Mouse (Mus musculus) kidney, postnatal 25 days (tissue): ENCODE data around the gene Ppip5k1.
"Not testable (repeated sequence)": the region's sequence is repeated elsewhere in the genome, so short reads cannot be mapped to it uniquely, and the experiment has no call there.

Experiments used
- DNase-seq, 2 experiments: peaks; one replicate each; pipeline ENCODE4 v3.0.0; 2021; ENCODE audit warnings: mixed read lengths in 2 of 2

Ppip5k1 gene

DNA sequence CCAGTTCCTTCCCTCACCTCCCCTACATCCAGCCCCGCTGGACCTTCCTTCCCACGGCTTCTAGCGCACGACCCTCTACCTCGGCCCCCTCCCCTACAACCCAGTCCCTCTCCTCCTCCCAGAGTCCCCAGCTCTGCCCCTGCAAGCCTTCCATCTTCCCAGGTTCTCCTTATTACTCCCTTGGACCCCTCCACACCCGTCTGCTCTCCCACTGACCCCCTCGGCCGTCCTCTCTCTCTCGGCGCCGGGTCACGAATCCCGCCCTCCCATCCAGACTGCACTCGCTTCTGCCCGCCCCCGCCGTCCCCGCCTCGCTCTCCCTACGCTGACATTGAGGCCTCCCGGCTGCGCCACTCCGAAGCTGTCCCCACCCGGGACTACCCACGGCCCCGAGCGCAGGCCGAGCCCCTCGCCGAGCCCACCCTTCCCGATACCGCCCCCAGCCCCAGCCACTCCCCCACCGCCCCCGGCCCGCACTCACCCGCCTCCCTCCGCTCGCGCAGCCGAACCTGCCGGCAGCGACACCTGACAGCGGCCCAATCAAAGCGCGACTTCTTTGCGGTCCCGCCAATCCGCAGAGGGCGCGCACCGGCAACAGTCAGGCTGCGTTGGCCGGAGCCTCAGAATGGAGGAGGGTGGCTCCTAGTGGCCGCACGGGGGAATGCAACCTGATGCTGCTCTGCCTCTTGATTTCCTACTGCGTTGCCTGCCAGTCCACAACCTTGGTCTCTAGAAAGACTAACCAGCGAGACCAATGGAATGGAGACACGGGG is at the start of gene Ppip5k1:
Gene Ppip5k1 (minus strand): TSS at position 577 of the 773 bp plus-strand sequence.
- peak; percentile 98 to 99 for DNase-seq

DNA sequence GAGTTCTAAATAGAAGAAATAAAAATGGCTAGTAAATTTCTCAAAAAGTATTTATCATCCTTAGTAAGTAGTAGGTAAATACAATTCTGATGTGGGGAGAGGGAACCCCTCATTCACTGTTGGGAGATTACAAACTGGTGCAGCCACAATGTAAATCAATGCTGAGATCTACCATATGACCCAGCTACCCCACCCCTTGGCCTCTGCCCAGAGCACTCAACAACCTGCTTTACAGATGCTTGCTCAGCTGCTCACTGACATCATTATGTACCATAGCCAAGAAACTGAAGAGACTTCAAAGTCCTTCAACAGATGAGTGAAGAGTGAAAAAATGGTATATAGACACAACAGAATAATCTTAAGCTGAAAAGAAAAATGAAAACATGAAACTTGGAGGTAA is 48.1 kb upstream of the Ppip5k1 start:
- DNase-seq: peak; percentile 18 to 38

DNA sequence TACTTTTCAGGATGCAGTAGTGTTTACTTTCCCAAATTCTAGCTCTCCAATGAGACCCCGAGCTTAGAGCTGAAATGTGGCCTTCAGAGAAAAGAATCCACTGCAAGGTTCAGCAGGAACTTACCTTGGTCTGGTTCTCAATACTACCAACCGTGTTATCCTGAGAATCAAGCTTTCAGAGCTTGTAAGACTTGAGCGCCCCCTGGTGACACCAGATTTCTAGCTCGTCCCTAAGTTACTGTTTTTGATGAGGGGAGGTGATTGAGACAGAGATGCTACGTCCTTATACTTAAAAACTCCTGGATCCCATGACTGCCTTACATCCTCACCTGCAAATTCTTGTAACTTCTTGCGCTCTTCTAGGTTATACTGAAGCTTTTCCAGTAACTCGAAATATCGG is 41.4 kb upstream of the Ppip5k1 start:
- DNase-seq: peak; percentile 83 to 92

DNA sequence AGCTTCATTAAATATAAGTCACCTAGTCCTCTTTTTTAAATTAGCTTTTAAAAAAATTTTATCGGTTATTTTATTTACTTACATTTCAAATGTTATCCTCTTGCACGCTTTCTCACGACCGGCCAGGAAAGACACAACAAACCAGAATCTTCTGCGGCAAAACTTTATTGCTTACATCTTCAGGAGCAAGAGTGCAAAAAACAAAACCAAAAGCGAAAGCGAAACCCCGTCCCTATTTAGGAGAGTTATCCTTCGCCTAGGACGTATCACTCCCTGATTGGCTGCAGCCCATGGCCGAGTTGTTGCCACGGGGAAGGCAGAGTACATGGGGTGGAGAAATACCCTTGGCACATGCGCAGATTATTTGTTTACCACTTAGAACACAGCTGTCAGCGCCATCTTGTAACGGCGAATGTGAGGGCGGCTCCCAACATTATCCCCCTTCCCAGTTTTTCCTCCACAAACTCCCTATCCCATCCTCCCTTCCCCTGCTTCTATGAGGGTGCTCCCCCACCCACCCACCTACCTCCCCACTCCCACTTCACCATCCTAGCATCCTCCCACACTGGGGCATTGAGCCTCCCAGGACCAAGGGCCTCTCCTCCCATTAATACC is 31.9 kb upstream of the Ppip5k1 start, which contains the start of gene Strc:
Gene Strc (minus strand): TSS at position 208 of the 615 bp plus-strand sequence.
- not testable (repeated sequence) for DNase-seq

DNA sequence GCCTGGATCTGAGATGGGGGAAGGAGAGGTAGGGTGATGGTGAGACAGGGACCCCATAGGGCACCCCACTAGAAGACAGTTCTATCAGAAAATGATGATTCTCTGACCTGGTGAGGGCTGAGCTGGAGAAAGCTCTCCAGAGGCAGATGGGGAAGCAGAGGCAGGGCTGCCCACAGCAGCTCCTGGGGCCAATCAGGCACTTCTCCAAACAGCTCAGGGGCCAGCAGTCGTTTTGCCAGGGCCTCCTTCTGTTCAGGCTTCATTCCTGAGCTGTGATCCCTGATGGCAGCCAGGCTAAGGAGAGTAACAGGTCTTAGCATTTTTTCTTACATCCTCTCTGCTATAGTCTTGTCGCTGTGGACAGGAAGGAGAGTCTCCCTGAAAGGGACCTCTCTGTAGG is 19.6 kb upstream of the Ppip5k1 start:
- no peak for DNase-seq

- no peak for DNase-seq
Observed at GRCm38 (mm10) chr2:121372266-121372665, 17.1 kb upstream of the Ppip5k1 start.

DNA sequence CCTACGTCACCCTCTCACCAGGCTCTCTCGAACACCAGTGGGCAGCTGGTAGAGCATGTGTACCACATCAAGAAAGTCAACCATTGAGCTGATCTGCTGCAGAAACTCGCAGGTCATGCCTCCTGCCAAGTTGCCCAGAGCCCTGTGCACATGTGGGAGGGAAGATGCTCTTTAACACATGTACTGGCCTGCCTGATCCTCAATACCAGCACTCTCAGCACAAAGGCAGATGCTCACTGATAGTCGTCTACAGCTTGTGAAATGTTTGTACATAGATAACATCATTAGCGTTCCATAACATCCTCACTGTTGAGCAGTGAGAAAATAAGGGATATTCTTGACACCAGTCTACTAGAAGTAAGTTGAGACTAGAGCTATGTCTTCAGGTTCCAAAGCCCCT is 15.7 kb upstream of the Ppip5k1 start:
- no peak for DNase-seq

GRCm38 (mm10) chr2:121368831-121369230 is 13.6 kb upstream of the Ppip5k1 start:
- DNase-seq: no peak

DNA sequence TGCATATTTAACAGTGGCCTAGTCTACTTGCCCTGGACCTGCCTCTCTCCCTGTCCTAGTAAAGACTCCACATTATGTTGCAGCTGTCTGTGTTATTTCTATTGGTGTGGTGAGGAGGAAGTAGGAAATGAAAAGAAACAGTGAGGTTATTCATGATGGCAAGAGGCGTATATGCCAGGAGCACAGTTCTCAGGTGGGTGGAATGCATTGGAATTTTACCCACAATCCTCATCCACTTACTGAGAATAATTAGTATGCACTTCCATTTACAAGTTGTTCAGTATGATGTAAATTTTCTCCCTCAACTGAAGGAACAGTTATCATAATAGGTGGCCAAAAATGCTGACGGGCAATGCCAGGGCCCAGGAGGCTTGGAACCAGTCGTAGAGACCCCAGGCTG is 8.5 kb upstream of the Ppip5k1 start:
- DNase-seq: no peak

- no peak for DNase-seq
Observed at GRCm38 (mm10) chr2:121359461-121359860, 4.3 kb upstream of the Ppip5k1 start.

GRCm38 (mm10) chr2:121358381-121358780 is 3.2 kb upstream of the Ppip5k1 start:
- peak; percentile 79 to 90 for DNase-seq

DNA sequence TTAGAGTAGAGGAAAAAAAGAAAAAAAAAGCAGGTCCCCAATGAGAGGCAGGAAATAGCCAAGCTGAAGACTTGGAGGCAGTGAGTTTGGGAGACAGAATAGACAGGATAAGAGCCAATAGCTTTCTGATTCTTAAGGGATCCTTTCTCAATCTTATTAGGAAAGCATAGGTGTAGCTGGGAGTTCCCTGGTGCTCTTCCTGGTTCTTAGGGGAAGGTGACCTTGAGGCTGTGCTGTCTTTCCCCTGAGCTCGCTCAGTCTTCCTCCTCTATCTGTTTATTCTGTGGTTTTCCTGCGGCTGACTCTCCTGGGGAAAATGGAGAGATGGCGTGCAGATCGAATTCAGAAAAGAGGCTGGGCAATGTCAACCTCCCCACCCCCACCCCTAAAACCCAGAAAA is 2.8 kb upstream of the Ppip5k1 start:
- DNase-seq: no peak

- DNase-seq: no peak
Observed at GRCm38 (mm10) chr2:121357494-121357893, 2.3 kb upstream of the Ppip5k1 start, which contains the start of gene Ckmt1. Gene Ckmt1, plus strand, starts transcription at chr2:121357714.

DNA sequence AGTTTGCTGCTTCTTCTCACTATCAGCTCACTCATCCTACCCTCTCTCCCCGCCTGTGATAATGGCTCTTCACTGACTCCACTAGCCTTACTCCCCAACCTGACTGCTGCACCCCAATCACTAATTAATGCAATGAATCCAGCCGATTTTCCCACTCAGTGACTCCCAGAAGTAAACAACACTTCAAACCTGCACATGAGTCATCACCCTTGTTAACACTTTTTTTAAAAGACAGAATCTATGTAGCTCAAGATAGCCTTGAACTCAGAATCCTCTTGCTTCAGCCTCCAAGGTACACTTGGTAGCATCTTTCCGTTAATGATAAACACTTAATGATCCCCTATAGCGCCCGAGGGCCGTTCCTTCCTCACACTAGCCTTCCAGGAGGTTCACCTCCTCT is 818 bp downstream of the Ppip5k1 start:
- no peak for DNase-seq

DNA sequence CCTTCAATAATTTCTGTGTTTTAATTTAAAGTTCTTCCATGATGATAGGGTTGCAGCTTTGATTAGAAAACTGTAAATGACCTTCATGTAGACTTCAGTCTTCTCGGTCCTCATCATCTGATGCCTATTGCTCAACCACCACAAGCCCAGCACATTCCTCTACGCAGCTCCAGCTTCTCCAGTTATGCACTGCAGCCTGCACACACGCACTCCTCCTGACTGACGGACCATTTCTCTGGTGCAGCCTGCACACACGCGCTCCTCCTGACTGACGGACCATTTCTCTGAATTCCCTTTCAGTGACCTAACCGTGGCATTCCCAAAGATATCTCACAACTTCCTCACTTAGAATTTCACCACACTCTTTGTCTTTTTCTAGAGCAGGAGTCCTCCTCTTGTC is 2.0 kb downstream of the Ppip5k1 start:
- DNase-seq: no peak

GRCm38 (mm10) chr2:121339057-121339456 is 16.1 kb downstream of the Ppip5k1 start:
- no peak for DNase-seq

GRCm38 (mm10) chr2:121329492-121329891 is 25.7 kb downstream of the Ppip5k1 start:
- no peak for DNase-seq

GRCm38 (mm10) chr2:121323693-121324470 is 31.3 kb downstream of the Ppip5k1 start:
- peak in 1 of 2 experiments; percentile 42 for DNase-seq

GRCm38 (mm10) chr2:121323041-121323440 is 32.2 kb downstream of the Ppip5k1 start:
- no peak for DNase-seq

- no peak for DNase-seq
Observed at GRCm38 (mm10) chr2:121316278-121316677, 38.9 kb downstream of the Ppip5k1 start.

DNA sequence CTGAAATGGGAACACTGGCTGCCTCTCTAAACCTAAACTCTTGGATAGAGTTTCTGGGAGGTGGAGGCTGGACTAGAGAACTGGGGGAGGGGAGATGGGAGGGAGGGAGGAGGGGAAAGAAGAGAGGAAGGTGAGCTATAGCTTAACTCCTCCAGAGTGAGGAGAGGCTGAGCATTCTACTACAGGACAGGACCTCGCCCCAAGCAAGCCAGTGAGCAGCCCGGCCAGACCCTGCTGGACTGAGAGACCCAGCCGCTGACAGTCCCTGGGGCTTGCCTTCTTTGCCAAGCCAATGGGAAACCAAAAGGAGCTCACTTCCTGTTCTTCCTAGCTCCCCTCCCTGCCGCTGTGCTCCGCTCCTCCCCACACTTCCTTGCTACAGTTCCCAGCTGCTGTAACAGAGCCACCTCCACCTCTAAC is 46.2 kb downstream of the Ppip5k1 start:
- DNase-seq: peak; percentile 45 to 68

DNA sequence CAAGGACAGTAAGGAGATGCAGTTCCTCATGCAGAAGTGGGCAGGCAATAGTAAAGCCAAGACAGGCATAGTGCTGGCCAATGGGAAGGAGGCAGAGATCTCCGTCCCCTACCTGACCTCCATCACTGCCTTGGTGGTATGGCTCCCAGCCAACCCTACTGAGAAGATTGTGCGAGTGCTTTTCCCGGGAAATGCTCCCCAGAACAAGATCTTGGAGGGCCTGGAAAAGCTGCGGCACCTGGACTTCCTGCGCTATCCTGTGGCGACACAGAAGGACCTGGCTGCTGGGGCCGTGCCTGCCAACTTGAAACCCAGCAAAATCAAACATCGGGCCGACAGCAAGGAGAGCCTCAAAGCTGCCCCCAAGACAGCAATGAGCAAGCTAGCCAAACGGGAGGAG is 55.2 kb downstream of the Ppip5k1 start:
- DNase-seq: no peak

DNA sequence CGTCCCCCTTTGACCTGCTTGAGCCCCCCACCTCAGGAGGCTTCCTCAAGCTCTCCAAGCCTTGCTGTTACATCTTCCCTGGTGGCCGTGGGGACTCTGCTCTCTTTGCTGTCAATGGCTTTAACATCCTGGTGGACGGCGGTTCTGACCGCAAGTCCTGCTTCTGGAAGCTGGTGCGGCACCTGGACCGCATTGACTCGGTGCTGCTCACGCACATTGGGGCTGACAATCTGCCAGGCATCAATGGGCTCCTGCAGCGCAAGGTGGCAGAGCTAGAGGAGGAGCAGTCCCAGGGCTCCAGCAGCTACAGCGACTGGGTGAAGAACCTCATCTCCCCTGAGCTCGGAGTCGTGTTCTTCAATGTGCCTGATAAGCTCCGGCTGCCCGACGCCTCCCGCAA is 55.7 kb downstream of the Ppip5k1 start:
- DNase-seq: no peak
